Mouse (Mus musculus) kidney, adult 2 months (tissue): ENCODE data around the gene Wwox.

ENCODE experiments used
- CTCF ChIP-seq: fragments of 200-500 bp; conservative IDR thresholded peaks from 2 replicates; pipeline ENCODE4 v1.5.1; 2011; ENCODE audit warnings: low read depth, mild to moderate bottlenecking, control low read depth, low read length, moderate library complexity, mixed read lengths; ENCODE audit not compliant: insufficient read depth, insufficient read length
- POLR2A ChIP-seq: fragments of 200-500 bp; IDR thresholded peaks from one replicate; pipeline ENCODE4 v1.6.1; 2011; ENCODE audit warnings: low read depth, low read length, control low read depth

DNA sequence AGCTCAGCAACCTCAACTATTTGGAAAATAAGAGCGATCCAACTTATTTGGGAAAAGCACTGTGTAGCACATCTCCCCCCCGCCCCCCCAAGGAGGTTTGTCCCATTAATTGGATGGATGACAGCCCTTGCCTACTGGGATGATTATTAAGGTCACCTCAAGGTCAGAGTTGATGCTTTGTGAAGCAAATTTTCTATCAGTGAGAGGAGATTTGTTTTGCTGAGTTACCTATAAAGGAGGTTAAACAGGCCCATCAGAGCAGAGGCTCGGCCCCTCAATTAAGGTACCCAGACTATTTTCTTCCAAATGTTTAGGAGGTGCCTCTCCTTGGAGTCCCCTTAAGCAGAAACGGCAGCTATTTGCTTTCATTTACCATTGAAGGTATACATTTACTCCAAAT, 247.0 kb downstream of the Wwox start:
- TF ChIP-seq POLR2A: no peak
- no peak for TF ChIP-seq CTCF
